Comparison of ENCODE assay signal across 1 mouse cellular context in the genomic region with DNA sequence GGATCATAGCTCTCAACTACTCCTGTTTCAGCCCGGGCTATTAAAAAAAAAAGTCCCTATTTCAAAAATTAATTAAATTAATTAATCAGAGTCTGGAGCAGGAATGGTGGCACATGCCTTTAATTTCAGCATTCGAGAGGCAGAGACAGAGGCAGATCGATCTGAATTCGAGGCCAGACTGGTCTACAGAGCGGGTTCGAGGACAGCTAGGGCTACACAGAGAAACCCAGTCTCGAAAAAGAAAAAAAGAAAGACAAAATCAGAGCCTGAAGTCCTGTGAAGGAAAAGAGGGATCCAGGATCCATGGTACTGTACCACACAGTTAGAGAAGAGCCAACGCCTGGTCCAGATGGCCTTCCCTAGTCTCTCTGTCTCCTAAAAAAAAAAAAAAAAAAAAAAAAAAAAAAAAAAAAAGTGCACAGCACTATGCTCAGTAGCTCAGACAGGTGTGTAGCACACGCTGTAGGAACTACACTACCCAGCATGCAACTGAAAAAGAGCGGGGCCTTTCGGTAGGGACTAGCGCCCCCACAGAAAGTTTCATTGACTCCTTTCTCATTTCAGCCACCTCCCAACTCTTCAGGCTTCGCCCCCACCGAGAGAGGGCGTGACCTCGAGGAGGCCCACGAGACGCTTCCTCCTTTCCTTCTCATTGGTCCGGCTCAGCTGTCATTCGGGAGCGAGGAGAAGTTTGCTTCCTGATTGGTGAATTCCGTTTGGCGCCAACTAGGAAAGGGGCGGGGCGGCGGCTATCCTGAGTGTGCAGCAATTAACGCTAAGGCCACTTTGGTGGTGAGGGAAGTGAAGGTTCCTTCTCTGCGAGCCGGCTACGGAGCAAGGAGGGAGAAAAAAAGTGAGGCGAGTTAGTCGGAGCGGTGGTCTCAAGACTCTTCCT.
A peak's percentile ranks its signal among the peaks of the same experiment; 100 is the strongest.
TF ChIP-seq lines count a peak whose summit lies in the region.

A gene (plus strand): TSS at position 783 of the 895 bp plus-strand sequence.

TF ChIP-seq in CH12.LX, 34 proteins besides CTCF, POLR2A, EP300 and RAD21 (continued from another document):
- TF ChIP-seq IRF4 (IDR thresholded peaks at IDR 0.05; ENCODE audit: low read depth, low read length) (peak; percentile 85), POLR2AphosphoS2 (IDR thresholded peaks at IDR 0.05; ENCODE audit: low read depth, low read length) (peak; percentile 75; the same call in 1 of the 2 replicates), JUN (IDR thresholded peaks at IDR 0.05; ENCODE audit: insufficient read depth, low read depth, low read length) (no peak; the same call in 1 of the 2 replicates), PAX5 (IDR thresholded peaks at IDR 0.05; ENCODE audit: low read length) (no peak), HCFC1 (IDR thresholded peaks at IDR 0.05; ENCODE audit: low read depth, low read length) (peak; percentile 96), MAX (IDR thresholded peaks at IDR 0.05; ENCODE audit: low read length) (peak; percentile 80), NELFE (IDR thresholded peaks at IDR 0.05; ENCODE audit: low read depth, low read length) (peak; percentile 95), CHD2 (IDR thresholded peaks at IDR 0.05; ENCODE audit: low read length) (peak; percentile 85), KAT2A (IDR thresholded peaks at IDR 0.05; ENCODE audit: insufficient replicate concordance, low read length) (peak; percentile 95; the same call in 1 of the 2 replicates), UBTF (IDR thresholded peaks at IDR 0.05; ENCODE audit: low read depth, low read length) (no peak), JUND (conservative IDR thresholded peaks at IDR 0.05; ENCODE audit: low read depth, low read length) (peak; percentile 43; the same call in 1 of the 2 replicates), MYC (IDR thresholded peaks at IDR 0.05; ENCODE audit: low read depth, low read length) (peak; percentile 85), RCOR1 (conservative IDR thresholded peaks at IDR 0.05; ENCODE audit: low read depth, low read length) (no peak), ZKSCAN1 (IDR thresholded peaks at IDR 0.05; ENCODE audit: borderline replicate concordance, low read depth, low read length) (no peak), MEF2A (IDR thresholded peaks at IDR 0.05; ENCODE audit: borderline replicate concordance, low read depth, low read length) (peak; percentile 74), SMC3 (IDR thresholded peaks at IDR 0.05; ENCODE audit: low read depth, low read length) (no peak), GABPA (IDR thresholded peaks at IDR 0.05; ENCODE audit: insufficient replicate concordance, low read depth, low read length) (peak; percentile 69; the same call in 1 of the 2 replicates), ELF1 (IDR thresholded peaks at IDR 0.05; ENCODE audit: low read depth, low read length) (peak; percentile 86), USF1 (IDR thresholded peaks at IDR 0.05; ENCODE audit: low read depth, low read length) (peak; percentile 56), ZMIZ1 (IDR thresholded peaks at IDR 0.05; ENCODE audit: low read depth, low read length) (peak; percentile 89), MAZ (IDR thresholded peaks at IDR 0.05; ENCODE audit: low read depth, low read length) (peak; percentile 99), ZNF384 (IDR thresholded peaks at IDR 0.05; ENCODE audit: low read depth, low read length) (peak; percentile 99), TCF12 (IDR thresholded peaks at IDR 0.05; ENCODE audit: low read depth, low read length) (peak; percentile 90)
